Mouse (Mus musculus) layer of hippocampus, adult 18-20 months (tissue): ENCODE measurements at regions not wholly inside any gene's neighbourhood (a gene's known extent, or its start where the extent isn't known, plus 50 kb on each side); places are given as distances from the start of the nearest gene placed in this dataset.

Source experiments
- DNase-seq, 2 experiments: peaks; one replicate each; pipeline ENCODE4 v3.0.0; 2022; ENCODE audit warnings: low spot score in 2 of 2
- microRNA-seq, 2 experiments: library from miRNA; unstranded; fragments of <30 nt; microRNA quantifications; one replicate each; pipeline ENCODE4 v1.2.0; 2021

- DNase-seq: peak; percentile 8 to 36
These were observed 77.1 kb upstream of the Paip1 start for GRCm38 (mm10) chr13:119351346-119351745.

GRCm38 (mm10) chr13:119358696-119359095 is 69.7 kb upstream of the Paip1 start:
- no peak for DNase-seq

DNA sequence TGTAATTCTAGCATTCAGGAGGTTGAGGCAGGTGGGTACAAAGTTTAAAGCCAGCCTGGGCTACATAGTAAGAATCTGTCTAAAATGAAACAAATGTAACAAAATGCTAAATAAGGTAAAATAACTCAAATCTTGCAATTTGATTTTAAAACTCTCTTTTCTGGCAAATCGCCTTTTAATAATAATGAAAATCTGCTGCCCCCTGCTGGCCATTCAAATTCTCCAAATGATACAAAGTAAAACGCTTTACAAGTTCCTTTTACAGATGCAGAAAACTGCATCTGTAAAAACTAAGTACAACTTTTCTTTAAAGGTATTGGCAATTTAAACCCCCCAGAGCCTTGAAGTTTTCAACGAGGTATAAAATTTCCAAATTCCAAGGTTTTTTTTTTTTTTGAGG is 65.0 kb upstream of the Paip1 start:
- peak in 1 of 2 experiments; percentile 61 for DNase-seq

DNA sequence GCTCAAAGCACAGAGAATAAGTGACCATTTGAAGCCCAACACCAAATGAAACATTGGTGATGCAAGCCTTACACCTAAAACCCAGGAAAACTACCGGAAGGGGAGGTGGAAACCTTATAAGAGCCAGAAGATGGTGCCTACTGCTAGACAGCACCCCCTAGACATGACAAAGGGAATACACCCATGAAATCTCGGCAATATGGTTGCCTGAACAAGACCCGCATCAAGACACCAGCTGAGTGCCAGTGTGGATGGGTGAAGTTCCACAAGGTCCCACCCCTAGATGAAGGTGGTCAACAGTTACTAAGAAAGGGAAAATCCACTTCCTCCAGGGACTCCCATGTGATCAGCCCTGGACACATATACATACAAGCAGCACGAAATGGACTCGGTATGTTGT is 64.2 kb upstream of the Paip1 start:
- no peak for DNase-seq

DNA sequence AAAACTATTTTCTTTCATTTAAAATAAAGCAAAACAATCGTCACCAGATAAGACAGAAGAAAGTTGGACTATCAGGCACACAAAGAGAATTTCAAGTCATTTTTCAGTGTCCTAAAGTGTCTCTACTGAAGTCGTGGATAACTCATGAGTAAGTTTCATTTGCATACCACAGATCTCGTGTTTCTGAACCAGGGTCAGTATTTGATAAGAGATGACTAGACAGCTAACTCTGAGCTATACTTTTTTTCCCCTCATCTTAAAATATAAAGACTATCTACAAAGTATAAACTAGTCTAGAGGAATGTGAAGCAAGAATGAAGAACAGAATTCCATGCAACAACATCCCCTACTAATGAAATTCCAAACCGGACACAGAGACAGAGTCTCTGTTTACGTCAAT is 60.9 kb upstream of the Paip1 start:
- no peak for DNase-seq

- DNase-seq: peak; percentile 50 to 86
These were observed 49.9 kb upstream of the Paip1 start for GRCm38 (mm10) chr13:119378404-119379037.

Small RNA genes in the stretch of these regions (microRNA-seq; reads per million reads assigned to microRNA genes)
- gene Gm44488: 0 reads per million in 2 experiments
